Mouse (Mus musculus): ENCODE results near the gene Wnt2b. TPM values are rescaled to one million over a fixed set of nuclear protein-coding genes. Genes with fewer than 3 reads are reported as not detected.

Gene Wnt2b
- polyA plus RNA-seq, 1 experiment, result 0.13 TPM

- no peaks in the 10 kb centered on the region for H3K36me3 ChIP-seq (ENCODE audit: control insufficient read depth, insufficient read depth)
- H3K4me2 ChIP-seq (ENCODE audit: low read depth), result peak overlapping the region; percentile 62
- TF ChIP-seq MYOG (IDR thresholded peaks at IDR 0.05; ENCODE audit: control insufficient read depth in 1 of 3, insufficient read depth in 1 of 3, insufficient read length in 2 of 3, low read depth in 2 of 3) (no peak), CEBPB (IDR thresholded peaks at IDR 0.05; ENCODE audit: insufficient read depth, poor library complexity, severe bottlenecking) (0 out of 2 replicates have a peak, but pooled peaks have one; percentile 7), E2F4 (IDR thresholded peaks at IDR 0.05; ENCODE audit: insufficient read depth) (no peak)
- H3ac ChIP-seq (ENCODE audit: control insufficient read depth, insufficient read length), result no peak overlapping the region
- H3K4me3 ChIP-seq, result no peak overlapping the region
- no peaks in the 10 kb centered on the region for H3K27me3 ChIP-seq (ENCODE audit: control insufficient read depth, insufficient read depth, insufficient read length)
- no peaks in the 10 kb centered on the region for H3K79me2 ChIP-seq (ENCODE audit: control insufficient read depth, insufficient read depth)
These were observed 16.8 kb downstream of the Wnt2b start for GRCm38 (mm10) chr3:104944894-104945293.

- no peak for TF ChIP-seq TCF12 (IDR thresholded peaks at IDR 0.05; ENCODE audit: insufficient read depth, poor library complexity, severe bottlenecking)
- no peak for TF ChIP-seq SRF (IDR thresholded peaks at IDR 0.05; ENCODE audit: control insufficient read depth, insufficient read length, low read depth)
- TF ChIP-seq TCF3 (IDR thresholded peaks at IDR 0.05; ENCODE audit: insufficient read length, low read depth), result no peak
- no peak for TF ChIP-seq MAX (IDR thresholded peaks at IDR 0.05; ENCODE audit: low read depth)
- no peak for TF ChIP-seq POLR2A (IDR thresholded peaks at IDR 0.05; ENCODE audit: insufficient read length, low read depth)
- no peak for TF ChIP-seq CEBPB (IDR thresholded peaks at IDR 0.05; ENCODE audit: insufficient read depth, poor library complexity, severe bottlenecking)
- H3K4me3 ChIP-seq, result no peak overlapping the region
These were observed 18.4 kb downstream of the Wnt2b start for GRCm38 (mm10) chr3:104943333-104943732.

GRCm38 (mm10) chr3:104942682-104943081, 19.0 kb downstream of the Wnt2b start:
- Histone ChIP-seq H3K36me3 (ENCODE audit: control insufficient read depth, insufficient read depth) (no peaks in the 10 kb centered on the region), H3K79me2 (ENCODE audit: control insufficient read depth, insufficient read depth) (no peaks in the 10 kb centered on the region)

More at GRCm38 (mm10) chr3:104943333-104943732, 18.4 kb downstream of the Wnt2b start:
- H3K4me2 ChIP-seq (ENCODE audit: low read depth), result no peak overlapping the region
- H3K36me3 ChIP-seq (ENCODE audit: control insufficient read depth, insufficient read depth), result no peaks in the 10 kb centered on the region
- no peaks in the 10 kb centered on the region for H3K79me2 ChIP-seq (ENCODE audit: control insufficient read depth, insufficient read depth)
- H3K27me3 ChIP-seq (ENCODE audit: control insufficient read depth, insufficient read depth, insufficient read length), result no peaks in the 10 kb centered on the region
- no peak overlapping the region for H3ac ChIP-seq (ENCODE audit: control insufficient read depth, insufficient read length)

GRCm38 (mm10) chr3:104940691-104941090, 21.0 kb downstream of the Wnt2b start:
- H3K27me3 ChIP-seq (ENCODE audit: control insufficient read depth, insufficient read depth, insufficient read length), result no peaks in the 10 kb centered on the region
- no peaks in the 10 kb centered on the region for H3K36me3 ChIP-seq (ENCODE audit: control insufficient read depth, insufficient read depth)
- no peak overlapping the region for H3ac ChIP-seq (ENCODE audit: control insufficient read depth, insufficient read length)
- H3K79me2 ChIP-seq (ENCODE audit: control insufficient read depth, insufficient read depth), result no peaks in the 10 kb centered on the region
- TF ChIP-seq E2F4 (IDR thresholded peaks at IDR 0.05; ENCODE audit: insufficient read depth) (no peak), MYOG (IDR thresholded peaks at IDR 0.05; ENCODE audit: control insufficient read depth in 1 of 3, insufficient read depth in 1 of 3, insufficient read length in 2 of 3, low read depth in 2 of 3) (no peak), TCF3 (IDR thresholded peaks at IDR 0.05; ENCODE audit: insufficient read length, low read depth) (no peak), POLR2A (IDR thresholded peaks at IDR 0.05; ENCODE audit: insufficient read length, low read depth) (no peak), TCF12 (IDR thresholded peaks at IDR 0.05; ENCODE audit: insufficient read depth, poor library complexity, severe bottlenecking) (no peak), REST (IDR thresholded peaks at IDR 0.05; ENCODE audit: insufficient read depth, insufficient read length) (no peak), USF1 (IDR thresholded peaks at IDR 0.05; ENCODE audit: low read depth) (no peak)
- H3K4me3 ChIP-seq, result no peak overlapping the region
- H3K4me2 ChIP-seq (ENCODE audit: low read depth), result no peak overlapping the region

More at GRCm38 (mm10) chr3:104942682-104943081, 19.0 kb downstream of the Wnt2b start:
- H3ac ChIP-seq (ENCODE audit: control insufficient read depth, insufficient read length), result no peak overlapping the region
- H3K4me3 ChIP-seq, result no peak overlapping the region
- no peak overlapping the region for H3K4me2 ChIP-seq (ENCODE audit: low read depth)
- no peak for TF ChIP-seq CEBPB (IDR thresholded peaks at IDR 0.05; ENCODE audit: insufficient read depth, poor library complexity, severe bottlenecking)
- no peak for TF ChIP-seq MAX (IDR thresholded peaks at IDR 0.05; ENCODE audit: low read depth)
- TF ChIP-seq SRF (IDR thresholded peaks at IDR 0.05; ENCODE audit: control insufficient read depth, insufficient read length, low read depth), result no peak
- no peak for TF ChIP-seq TCF12 (IDR thresholded peaks at IDR 0.05; ENCODE audit: insufficient read depth, poor library complexity, severe bottlenecking)
- no peak for TF ChIP-seq POLR2AphosphoS2 (IDR thresholded peaks at IDR 0.05; ENCODE audit: insufficient read length, low read depth)
- TF ChIP-seq POLR2A (IDR thresholded peaks at IDR 0.05; ENCODE audit: insufficient read length, low read depth), result no peak
- TF ChIP-seq REST (IDR thresholded peaks at IDR 0.05; ENCODE audit: insufficient read depth, insufficient read length), result no peak
- TF ChIP-seq TCF3 (IDR thresholded peaks at IDR 0.05; ENCODE audit: insufficient read length, low read depth), result no peak
- H3K27me3 ChIP-seq (ENCODE audit: control insufficient read depth, insufficient read depth, insufficient read length), result no peaks in the 10 kb centered on the region

- no peaks in the 10 kb centered on the region for H3K79me2 ChIP-seq (ENCODE audit: control insufficient read depth, insufficient read depth)
- no peak overlapping the region for H3ac ChIP-seq (ENCODE audit: control insufficient read depth, insufficient read length)
- TF ChIP-seq TCF3 (IDR thresholded peaks at IDR 0.05; ENCODE audit: insufficient read length, low read depth) (no peak), MYOD1 (IDR thresholded peaks at IDR 0.05; ENCODE audit: control insufficient read depth in 1 of 3, insufficient read length in 2 of 3, low read depth in 2 of 3) (no peak), MAX (IDR thresholded peaks at IDR 0.05; ENCODE audit: low read depth) (no peak), E2F4 (IDR thresholded peaks at IDR 0.05; ENCODE audit: insufficient read depth) (no peak), POLR2AphosphoS2 (IDR thresholded peaks at IDR 0.05; ENCODE audit: insufficient read length, low read depth) (no peak), SRF (IDR thresholded peaks at IDR 0.05; ENCODE audit: control insufficient read depth, insufficient read length, low read depth) (no peak), MYOG (IDR thresholded peaks at IDR 0.05; ENCODE audit: control insufficient read depth in 1 of 3, insufficient read depth in 1 of 3, insufficient read length in 2 of 3, low read depth in 2 of 3) (no peak), USF1 (IDR thresholded peaks at IDR 0.05; ENCODE audit: low read depth) (no peak), POLR2A (IDR thresholded peaks at IDR 0.05; ENCODE audit: insufficient read length, low read depth) (no peak), CEBPB (IDR thresholded peaks at IDR 0.05; ENCODE audit: insufficient read depth, poor library complexity, severe bottlenecking) (no peak), TCF12 (IDR thresholded peaks at IDR 0.05; ENCODE audit: insufficient read depth, poor library complexity, severe bottlenecking) (no peak)
- H3K36me3 ChIP-seq (ENCODE audit: control insufficient read depth, insufficient read depth), result no peaks in the 10 kb centered on the region
- no peaks in the 10 kb centered on the region for H3K27me3 ChIP-seq (ENCODE audit: control insufficient read depth, insufficient read depth, insufficient read length)
- H3K4me2 ChIP-seq (ENCODE audit: low read depth), result no peak overlapping the region
- H3K4me3 ChIP-seq, result no peak overlapping the region
These were observed 23.4 kb downstream of the Wnt2b start for GRCm38 (mm10) chr3:104938327-104938726.

Measured in myocyte (in vitro differentiated cells).